Mouse (Mus musculus) embryonic facial prominence, embryonic 14.5 days (tissue): ENCODE data around the gene Slirp. TPM values are rescaled to one million over a fixed set of nuclear protein-coding genes. Genes with fewer than 3 reads are reported as not detected.

Experiments
- ATAC-seq: fragments of 200-750 bp; cut with Nextera tagmentation; 2 replicates; pipeline ENCODE4 v1.8.0; 2017; ENCODE audit warnings: low read depth, moderate number of reproducible peaks, moderate TSS enrichment
- DNase-seq: peaks from one replicate; pipeline ENCODE4 v3.0.0-alpha.2; 2015; ENCODE audit warnings: low spot score
- H3K27ac ChIP-seq: fragments of 300-500 bp; sonication (generic); replicated peaks from 2 replicates; pipeline ENCODE4 v1.5.1; 2014; ENCODE audit warnings: low read depth, mild to moderate bottlenecking, low read length, moderate library complexity
- H3K27me3 ChIP-seq: fragments of 300-500 bp; sonication (generic); replicated peaks from 2 replicates; pipeline ENCODE4 v1.6.1; 2014; ENCODE audit warnings: low read length; ENCODE audit not compliant: control insufficient read depth, insufficient read depth
- H3K36me3 ChIP-seq: fragments of 300-500 bp; sonication (generic); 2 replicates; pipeline ENCODE4 v1.6.1; 2014; ENCODE audit warnings: low read length, mixed read lengths; ENCODE audit not compliant: control insufficient read depth, insufficient read depth
- H3K4me1 ChIP-seq: fragments of 300-500 bp; sonication (generic); 2 replicates; pipeline ENCODE4 v1.6.1; 2014; ENCODE audit warnings: antibody characterized with exemption, low read length; ENCODE audit not compliant: control insufficient read depth, insufficient read depth
- H3K4me2 ChIP-seq: fragments of 300-500 bp; sonication (generic); 2 replicates; pipeline ENCODE4 v1.6.1; 2014; ENCODE audit warnings: low read depth, mild to moderate bottlenecking, low read length, moderate library complexity, mixed read lengths
- H3K4me3 ChIP-seq: fragments of 300-500 bp; sonication (generic); 2 replicates; pipeline ENCODE4 v1.5.1; 2014; ENCODE audit warnings: low read depth, mild to moderate bottlenecking, low read length
- H3K9ac ChIP-seq: fragments of 300-500 bp; sonication (generic); 2 replicates; pipeline ENCODE4 v1.6.1; 2014; ENCODE audit warnings: low read depth, mild to moderate bottlenecking, low read length, moderate library complexity, mixed read lengths
- H3K9me3 ChIP-seq: fragments of 300-500 bp; sonication (generic); 2 replicates; pipeline ENCODE4 v1.6.1; 2016; ENCODE audit warnings: low read length; ENCODE audit not compliant: control insufficient read depth
- WGBS: fragments of 180-500 bp; shearing (Covaris S2); extraction: QIAGEN DNeasy Blood & Tissue Kit; methylation state at CpG from one replicate; pipeline ENCODE4 v1.1.7; 2014; 5-methylcytosine and 5-hydroxymethylcytosine counted together
- polyA plus RNA-seq: library from polyadenylated mRNA; unstranded; fragments of >200 nt; fragmentation: Nextera tagmentation; extraction: Ambion mirVana; gene quantifications from 2 replicates; pipeline ENCODE4 v1.2.1, GENCODE M21; 2014

The Slirp gene
- polyA plus RNA-seq, 1 experiment from 2014 or later: 304 TPM

- WGBS: 70% methylated on average over 5 of the region's 5 CpGs
- H3K4me2 ChIP-seq: no peak overlapping the region
- no peak for ATAC-seq
- no peaks in the 10 kb centered on the region for H3K4me1 ChIP-seq
- peaks cover 30% of the 10 kb centered on the region for H3K36me3 ChIP-seq
- no peak overlapping the region for H3K9ac ChIP-seq
- no peaks in the 10 kb centered on the region for H3K27me3 ChIP-seq
- no peaks in the 10 kb centered on the region for H3K9me3 ChIP-seq
- H3K27ac ChIP-seq: no peak overlapping the region
- H3K4me3 ChIP-seq: no peak overlapping the region
- DNase-seq: no peak
Measured at GRCm38 (mm10) chr12:87421708-87422507, 21.8 kb upstream of the Slirp start.

- no peak overlapping the region for H3K4me2 ChIP-seq
- DNase-seq: no peak
- H3K4me3 ChIP-seq: no peak overlapping the region
Measured at GRCm38 (mm10) chr12:87423700-87424099, 20.0 kb upstream of the Slirp start.

GRCm38 (mm10) chr12:87424516-87424915 lies 19.2 kb upstream of the Slirp start:
- DNase-seq: no peak
- ATAC-seq: no peak
- H3K36me3 ChIP-seq: peaks cover 56% of the 10 kb centered on the region
- H3K27me3 ChIP-seq: no peaks in the 10 kb centered on the region
- H3K9me3 ChIP-seq: no peaks in the 10 kb centered on the region
- WGBS: 26% methylated on average over 3 of the region's 3 CpGs
- no peaks in the 10 kb centered on the region for H3K4me1 ChIP-seq
- H3K4me2 ChIP-seq: no peak overlapping the region
- H3K9ac ChIP-seq: no peak overlapping the region
- H3K27ac ChIP-seq: no peak overlapping the region
- H3K4me3 ChIP-seq: no peak overlapping the region

More at GRCm38 (mm10) chr12:87423700-87424099, 20.0 kb upstream of the Slirp start:
- no peak overlapping the region for H3K27ac ChIP-seq
- H3K27me3 ChIP-seq: no peaks in the 10 kb centered on the region
- H3K36me3 ChIP-seq: peaks cover 48% of the 10 kb centered on the region
- WGBS: 41% methylated on average over 1 of the region's 1 CpGs
- no peaks in the 10 kb centered on the region for H3K4me1 ChIP-seq
- no peaks in the 10 kb centered on the region for H3K9me3 ChIP-seq
- no peak overlapping the region for H3K9ac ChIP-seq
- ATAC-seq: no peak

GRCm38 (mm10) chr12:87426354-87427031 lies 17.2 kb upstream of the Slirp start:
- ATAC-seq (no peak), DNase-seq (no peak)
- H3K36me3 ChIP-seq: peaks cover 76% of the 10 kb centered on the region
- H3K9ac ChIP-seq: no peak overlapping the region
- no peak overlapping the region for H3K4me2 ChIP-seq
- H3K9me3 ChIP-seq: no peaks in the 10 kb centered on the region
- H3K27ac ChIP-seq: no peak overlapping the region
- H3K4me1 ChIP-seq: no peaks in the 10 kb centered on the region
- 89% methylated on average over 5 of the region's 5 CpGs for WGBS
- no peak overlapping the region for H3K4me3 ChIP-seq
- no peaks in the 10 kb centered on the region for H3K27me3 ChIP-seq

- no peak for ATAC-seq
- no peaks in the 10 kb centered on the region for H3K4me1 ChIP-seq
- H3K9ac ChIP-seq: no peak overlapping the region
- no peaks in the 10 kb centered on the region for H3K27me3 ChIP-seq
- H3K36me3 ChIP-seq: peaks cover 86% of the 10 kb centered on the region
- no peak overlapping the region for H3K4me2 ChIP-seq
- no peak overlapping the region for H3K4me3 ChIP-seq
- DNase-seq: no peak
- 94% methylated on average over 2 of the region's 2 CpGs for WGBS
- no peak overlapping the region for H3K27ac ChIP-seq
- no peaks in the 10 kb centered on the region for H3K9me3 ChIP-seq
Measured at GRCm38 (mm10) chr12:87428295-87428694, 15.4 kb upstream of the Slirp start.

- no peaks in the 10 kb centered on the region for H3K27me3 ChIP-seq
- no peaks in the 10 kb centered on the region for H3K9me3 ChIP-seq
- H3K27ac ChIP-seq: no peak overlapping the region
- ATAC-seq (peak; percentile 58; the same call in 1 of the 2 replicates), DNase-seq (no peak)
- H3K9ac ChIP-seq: no peak overlapping the region
- peaks cover 88% of the 10 kb centered on the region for H3K36me3 ChIP-seq
- no peak overlapping the region for H3K4me3 ChIP-seq
- WGBS: 78% methylated on average over 8 of the region's 8 CpGs
- no peaks in the 10 kb centered on the region for H3K4me1 ChIP-seq
- H3K4me2 ChIP-seq: no peak overlapping the region
Measured at GRCm38 (mm10) chr12:87428885-87429284, 14.8 kb upstream of the Slirp start.

DNA sequence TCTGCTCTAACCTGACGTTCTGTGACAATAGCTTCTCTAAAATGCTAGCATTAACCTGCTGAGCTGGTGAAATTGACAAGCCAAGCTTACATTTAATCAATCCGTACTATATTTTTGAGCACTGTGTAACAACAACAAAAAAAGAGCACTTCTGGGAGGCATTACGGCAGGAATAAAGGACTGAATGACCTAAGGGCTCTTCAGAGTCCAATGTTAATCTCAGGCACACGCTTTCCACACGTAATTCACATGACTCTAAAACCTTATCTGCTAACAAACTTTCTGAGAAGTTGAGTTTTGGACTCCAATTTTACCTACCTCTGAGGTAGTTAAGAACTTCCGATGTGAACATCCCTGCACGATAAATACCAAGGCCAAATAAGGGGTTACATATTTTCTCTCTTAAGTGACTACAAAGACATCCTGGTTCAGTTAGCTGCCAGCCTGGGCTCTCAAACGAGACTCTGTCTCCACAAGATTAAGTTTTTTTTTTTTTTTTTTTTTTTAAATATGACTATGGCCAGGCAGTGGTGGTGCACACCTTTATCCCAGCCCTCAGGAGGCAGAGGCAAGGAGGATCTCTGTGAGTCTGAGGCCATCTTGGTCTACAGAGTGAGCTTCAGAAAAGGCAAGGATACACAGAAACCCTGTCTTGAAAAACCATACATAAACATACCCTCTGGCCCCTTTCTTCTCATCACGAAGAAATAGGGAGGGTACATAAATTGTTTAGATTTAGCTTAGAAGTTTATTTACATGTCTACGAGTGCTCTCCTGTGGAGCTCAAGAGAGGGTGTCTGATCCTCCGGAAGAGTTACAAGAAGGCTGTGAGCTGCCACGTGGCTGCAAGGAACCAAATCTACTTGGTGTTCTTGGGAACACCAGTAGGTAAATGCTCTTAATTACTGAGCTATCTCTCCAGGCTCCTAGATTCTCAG lies 1.2 kb upstream of the Slirp start:
- H3K4me1 ChIP-seq: 0 out of 2 replicates have a peak, but pooled peaks cover 5% of the 10 kb centered on the region
- H3K27me3 ChIP-seq: no peaks in the 10 kb centered on the region
- H3K27ac ChIP-seq: peak overlapping the region; percentile 87
- H3K9ac ChIP-seq: peak overlapping the region; percentile 95
- H3K9me3 ChIP-seq: no peaks in the 10 kb centered on the region
- WGBS: 21% methylated on average over 12 of the region's 12 CpGs
- peak overlapping the region; percentile 85 for H3K4me2 ChIP-seq
- peak; percentile 30 for DNase-seq
- H3K36me3 ChIP-seq: peaks cover 52% of the 10 kb centered on the region
- no peak for ATAC-seq
- H3K4me3 ChIP-seq: peak overlapping the region; percentile 100

DNA sequence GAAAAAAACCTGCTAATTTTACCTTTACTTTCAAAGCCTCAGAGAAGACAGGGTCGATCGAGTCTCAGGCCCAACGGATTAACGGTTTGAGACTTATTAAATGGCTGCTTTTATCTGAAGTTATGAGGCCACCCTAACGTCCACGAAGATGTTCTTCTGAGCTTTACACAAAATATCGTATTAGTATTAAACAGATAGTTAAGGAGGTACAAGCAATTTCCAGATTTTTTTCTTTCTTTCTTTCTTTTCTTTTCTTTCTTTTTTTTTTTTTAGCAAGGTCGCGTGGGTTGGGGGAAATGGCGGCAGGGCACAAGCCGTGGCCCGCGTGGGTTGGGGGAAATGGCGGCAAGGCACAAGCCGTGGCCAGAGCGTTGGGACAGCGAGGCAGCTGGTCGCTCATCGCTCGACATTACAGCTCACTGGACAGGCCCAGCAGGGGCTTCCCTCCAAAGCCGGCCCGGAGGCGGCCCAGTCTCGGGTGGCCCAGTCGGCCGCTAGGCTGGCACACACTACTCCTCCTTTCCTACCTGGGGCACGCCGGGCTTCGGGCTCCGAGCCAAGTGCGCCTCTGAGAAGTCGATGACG lies 489 bp upstream of the Slirp start:
- Histone ChIP-seq H3K4me1 (0 out of 2 replicates have a peak, but pooled peaks cover 5% of the 10 kb centered on the region), H3K4me2 (peak overlapping the region; percentile 85), H3K4me3 (peak overlapping the region; percentile 100), H3K9me3 (no peaks in the 10 kb centered on the region), H3K9ac (peak overlapping the region; percentile 95), H3K27me3 (no peaks in the 10 kb centered on the region), H3K36me3 (peaks cover 52% of the 10 kb centered on the region), H3K27ac (peak overlapping the region; percentile 87)
- peak; percentile 79 for ATAC-seq
- DNase-seq: peak; percentile 19
- WGBS: under 1% methylated on average over 29 of the region's 33 CpGs
